Mouse (Mus musculus) skeletal muscle tissue, postnatal 0 days (tissue): Measurements from ENCODE around the gene Entpd2. TPM values are rescaled to one million over a fixed set of nuclear protein-coding genes. Genes with fewer than 3 reads are reported as not detected.

Experiments
- microRNA-seq, 2 experiments: library from miRNA; unstranded; fragments of <30 nt; microRNA quantifications; one replicate each; pipeline ENCODE4; 2016
- polyA plus RNA-seq: library from polyadenylated mRNA; unstranded; fragments of >200 nt; fragmentation: Nextera tagmentation; extraction: Ambion mirVana; gene quantifications from 2 replicates; pipeline ENCODE4 v1.2.1, GENCODE M21; 2015

Gene Entpd2
- 30.8 and 32.7 TPM in 2 replicates for polyA plus RNA-seq

DNA sequence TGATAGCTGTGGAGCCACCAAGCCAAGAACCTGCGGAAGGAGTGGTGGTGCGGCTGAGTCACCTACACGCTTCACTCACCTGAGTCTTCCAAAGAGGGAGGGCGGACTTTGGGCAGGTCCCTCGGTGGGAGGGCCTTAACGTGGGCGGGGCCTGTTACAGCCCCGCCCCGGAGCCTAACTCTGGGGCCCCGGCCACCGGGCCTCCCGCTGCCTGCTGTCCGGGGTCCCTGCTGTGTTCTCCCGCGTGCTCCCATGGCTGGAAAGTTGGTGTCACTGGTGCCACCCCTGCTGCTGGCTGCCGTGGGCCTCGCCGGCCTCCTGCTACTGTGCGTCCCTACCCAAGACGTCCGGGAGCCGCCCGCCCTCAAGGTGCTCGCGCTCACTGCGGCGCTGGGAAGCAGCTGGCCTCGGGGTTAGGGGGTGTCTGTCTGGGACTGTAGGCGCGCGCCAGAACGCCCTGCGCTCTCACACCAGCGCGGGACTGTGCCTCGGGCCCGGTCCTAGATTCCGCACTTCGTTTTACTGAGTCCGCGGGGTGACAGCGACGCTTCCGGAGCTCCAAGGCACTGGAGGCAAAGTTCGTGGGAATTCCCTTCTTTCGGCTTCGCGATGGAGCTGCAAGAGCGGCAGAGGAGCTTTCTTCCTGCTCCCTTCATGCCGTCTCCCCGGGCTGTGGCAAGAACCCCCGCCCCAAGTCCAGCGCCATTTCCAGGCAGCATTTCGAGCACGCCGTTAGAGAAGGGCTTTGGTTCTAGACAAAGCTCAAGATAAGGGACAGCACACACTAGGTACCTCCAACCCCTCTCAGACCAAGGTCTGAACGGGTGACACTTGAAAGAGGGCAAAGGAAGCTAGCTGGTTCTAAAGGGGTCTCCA lies at the start of gene Entpd2:
Entpd2 (plus strand) TSS at position 154 of the 876 bp plus-strand sequence.

DNA sequence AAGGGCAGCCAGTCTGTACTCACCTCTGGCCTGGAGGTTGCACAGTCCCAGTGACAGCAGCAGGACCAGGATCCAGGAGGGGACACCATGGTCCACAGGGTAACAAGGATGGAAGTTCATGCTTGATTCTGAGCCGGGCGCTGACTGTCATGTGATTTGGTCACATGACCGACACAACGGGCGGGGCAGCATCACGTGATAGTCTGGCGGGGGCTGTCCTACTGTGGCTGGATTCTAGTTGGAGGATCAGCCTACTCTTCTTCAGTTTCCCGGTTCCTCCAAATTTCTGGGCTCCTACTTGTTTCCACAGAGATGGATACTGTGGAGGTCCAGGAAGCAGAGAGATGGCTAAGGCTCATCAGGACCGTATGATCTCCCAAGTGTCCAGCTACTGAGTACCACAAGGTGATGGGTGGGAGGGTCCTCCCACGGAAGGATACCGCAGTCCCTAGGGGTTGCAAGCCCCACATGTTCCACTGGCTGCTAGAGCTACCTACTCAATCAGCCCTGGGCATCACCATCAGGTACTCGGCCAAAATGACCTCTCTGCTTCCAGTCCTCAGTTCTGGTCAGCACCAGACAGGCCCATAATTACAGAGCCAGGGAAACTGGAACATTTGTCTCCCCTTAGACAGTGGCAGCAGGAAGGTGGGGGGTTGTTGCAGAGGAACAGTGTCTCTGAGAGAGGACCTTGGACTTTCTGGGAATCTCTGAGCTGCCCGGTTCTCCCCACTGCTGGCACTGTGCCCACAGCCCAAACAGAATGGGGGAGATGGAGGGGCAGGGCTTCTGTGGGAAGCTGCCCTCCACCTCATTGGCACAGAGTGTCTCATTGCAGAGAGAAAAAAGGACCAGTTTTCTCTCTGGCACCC lies 39.2 kb upstream of the Entpd2 start, which contains the start of gene Dpp7:
Dpp7 (minus strand) TSS at position 152 of the 872 bp plus-strand sequence.

DNA sequence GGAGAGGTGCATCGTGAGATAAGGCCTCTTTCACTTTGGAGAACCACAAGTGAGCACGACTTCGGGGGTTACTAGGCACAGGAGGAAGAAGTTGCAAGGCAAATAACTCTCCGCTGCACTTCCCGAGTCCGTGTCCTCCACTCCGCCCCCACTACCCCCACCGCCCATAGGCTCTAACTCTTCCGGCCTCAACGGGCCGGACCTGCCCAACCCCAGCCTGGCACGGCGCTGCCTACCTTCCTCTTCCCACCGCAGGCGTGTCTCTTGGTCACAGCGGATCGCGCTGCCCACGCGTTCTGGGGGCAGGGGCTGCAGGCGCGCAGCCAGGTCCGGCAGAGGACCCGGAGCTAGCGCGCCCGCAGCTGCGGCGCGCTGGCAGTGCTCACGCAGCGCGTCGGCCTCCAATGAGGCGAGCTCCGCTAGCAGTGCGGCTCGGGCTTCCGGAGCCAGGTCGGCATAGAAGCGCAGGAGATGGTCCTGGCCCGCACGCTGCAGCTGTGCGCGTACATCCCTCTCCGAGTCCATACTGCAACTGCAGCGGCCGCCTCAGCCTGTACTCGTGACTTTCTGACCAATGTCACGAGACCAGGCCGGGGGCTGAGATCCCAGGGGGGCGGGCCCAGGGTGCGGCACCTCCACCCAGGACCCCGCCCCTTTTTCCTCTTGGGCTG lies 30.4 kb upstream of the Entpd2 start, which contains the start of gene Uap1l1:
Uap1l1 (minus strand) TSS at position 592 of the 671 bp plus-strand sequence.

DNA sequence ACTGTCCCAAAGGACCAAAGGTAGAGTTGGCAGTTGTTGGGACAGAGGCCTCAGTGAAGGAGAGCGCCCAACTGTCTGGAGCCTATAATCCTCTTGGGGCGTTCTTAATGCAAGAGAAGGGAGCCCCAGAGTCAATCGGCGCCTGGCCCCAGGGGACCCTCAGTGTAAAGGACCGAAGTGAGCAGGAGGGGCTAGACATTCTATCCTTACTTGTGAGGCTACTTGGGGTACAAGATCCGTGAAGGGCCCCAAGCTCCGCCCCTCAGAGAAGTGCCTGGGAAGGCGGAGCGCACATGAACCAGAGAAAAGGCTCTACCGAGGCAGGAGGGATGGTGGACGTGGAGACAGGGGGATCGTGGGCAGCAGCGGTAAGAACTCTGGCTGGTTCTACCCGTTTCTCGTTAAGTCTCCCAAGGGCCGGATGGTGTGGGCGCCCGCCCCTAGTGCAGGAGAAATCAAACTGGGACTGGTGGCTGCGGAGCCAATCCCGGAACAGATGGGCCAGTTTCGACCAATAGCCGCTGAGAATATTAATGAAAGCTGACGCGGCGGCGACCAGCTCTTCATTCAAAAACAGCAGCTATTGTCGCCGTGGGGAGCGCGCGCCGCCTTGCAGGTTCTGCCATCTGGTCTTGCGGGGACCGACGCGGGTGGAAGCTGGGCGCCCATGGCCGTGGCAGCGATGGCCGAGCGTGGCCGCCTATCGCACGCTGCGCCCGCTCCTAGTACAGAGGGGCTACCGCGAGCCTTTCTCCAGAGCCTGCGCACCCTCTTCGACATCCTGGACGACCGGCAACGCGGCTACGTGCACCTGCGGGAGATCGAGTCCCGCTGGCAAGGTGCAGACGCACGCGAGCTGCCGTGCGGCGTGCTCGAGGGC lies 23.7 kb upstream of the Entpd2 start, which contains the start of gene Sapcd2:
Sapcd2 (plus strand) TSS at position 558 of the 880 bp plus-strand sequence.

DNA sequence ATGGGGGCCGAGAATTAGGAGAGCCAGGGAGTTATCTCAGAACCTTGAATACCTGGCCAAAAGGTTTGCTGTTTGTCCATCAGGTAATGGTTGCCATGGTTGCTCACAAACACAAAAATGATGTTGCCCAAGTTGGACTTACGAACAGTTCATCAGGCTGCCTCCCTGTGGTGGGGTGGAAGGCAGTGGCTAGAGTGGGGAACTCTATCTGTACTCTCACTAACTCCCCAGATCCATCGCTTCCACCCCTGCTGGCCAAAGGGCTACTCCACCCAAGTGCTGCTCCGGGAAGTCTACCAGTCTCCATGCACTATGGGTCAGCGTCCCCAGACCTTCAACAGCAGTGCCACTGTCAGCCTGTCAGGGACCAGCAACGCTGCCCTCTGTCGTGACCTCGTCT lies 3.4 kb downstream of the Entpd2 start, which contains the start of gene Npdc1:
Npdc1 (plus strand) TSS at position 301 of the 400 bp plus-strand sequence.

DNA sequence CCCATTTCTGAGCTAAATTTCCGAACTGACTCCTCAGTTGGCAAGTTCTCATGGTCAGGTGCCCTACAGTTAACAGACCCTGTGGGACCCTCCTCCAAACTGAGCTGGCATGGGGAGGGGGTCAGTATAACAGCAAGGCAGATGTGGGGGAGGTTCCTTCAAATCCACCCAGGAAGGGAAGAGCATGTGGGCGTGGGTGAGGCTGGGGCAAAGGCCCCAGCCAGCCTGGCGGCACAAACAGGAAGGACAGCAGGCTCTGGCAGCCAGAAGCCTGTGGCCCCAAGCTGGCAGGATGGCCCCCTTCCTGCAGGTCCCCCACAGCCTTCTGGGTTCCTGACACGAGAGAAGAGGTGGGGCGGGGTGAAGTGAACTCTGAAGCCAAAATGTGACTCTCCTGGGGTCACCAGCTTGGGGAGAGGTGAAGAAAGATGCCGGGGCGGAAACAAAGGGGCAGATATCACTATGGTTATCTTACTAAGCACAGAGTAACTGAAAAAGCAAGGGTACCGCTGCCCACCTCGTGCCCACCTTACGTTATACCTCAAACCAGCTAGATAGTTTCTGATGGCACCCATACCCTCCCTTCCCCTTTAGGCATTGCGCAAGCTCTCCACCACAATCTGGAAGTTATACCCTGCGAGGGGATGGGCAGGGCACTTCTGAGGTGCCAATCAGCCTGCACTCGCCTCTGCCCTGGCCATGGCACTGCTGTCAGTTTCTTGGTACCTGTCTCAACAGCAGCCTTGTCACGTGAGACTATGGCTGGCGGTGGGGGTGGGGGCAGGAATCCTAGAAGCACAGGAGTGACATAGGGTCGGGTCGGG lies 27.1 kb downstream of the Entpd2 start, which contains the start of gene Fut7:
Fut7 (plus strand) TSS at position 681 of the 824 bp plus-strand sequence.

DNA sequence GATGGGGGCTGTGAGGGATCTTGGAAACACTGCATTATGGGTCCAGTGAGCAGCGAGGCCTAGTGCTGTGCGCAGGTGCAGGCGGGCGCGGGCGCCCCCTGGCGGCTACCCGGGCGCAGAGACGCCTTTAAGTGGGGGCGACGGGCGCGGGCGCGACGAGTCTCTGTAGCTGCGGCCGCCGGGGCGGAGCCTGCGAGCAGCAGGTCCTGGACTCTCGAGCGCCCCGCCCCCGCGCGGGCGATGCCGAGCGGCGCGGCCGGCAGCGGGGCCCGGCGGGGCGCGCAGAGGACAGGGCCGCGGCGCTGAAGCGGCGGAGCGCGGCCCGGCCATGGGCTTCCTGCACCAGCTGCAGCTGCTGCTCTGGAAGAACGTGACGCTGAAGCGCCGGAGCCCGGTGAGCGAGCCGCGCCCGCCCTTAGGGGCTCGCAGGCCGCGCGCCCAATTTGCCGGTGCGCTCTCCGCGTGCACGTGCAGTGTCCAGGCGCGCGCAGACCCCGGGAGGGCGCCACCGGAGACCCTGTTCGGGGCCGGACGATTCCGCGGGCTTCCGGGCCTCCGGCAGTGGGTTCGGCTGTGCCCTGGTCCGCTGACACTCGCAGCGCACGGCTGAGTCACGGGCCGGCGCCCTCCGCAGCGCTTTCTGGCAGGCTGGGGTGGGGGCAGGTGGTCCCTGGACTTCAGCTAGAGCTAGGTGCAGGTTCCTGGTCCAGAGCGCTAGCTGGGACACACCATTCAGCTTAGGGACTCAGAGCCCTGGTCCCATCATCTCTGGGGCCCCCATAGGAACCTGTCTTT lies 33.0 kb downstream of the Entpd2 start, which contains the start of gene Abca2:
Abca2 (plus strand) TSS at position 262 of the 795 bp plus-strand sequence.

Small RNA genes lying within 50 kb of the gene (microRNA-seq; reads per million reads assigned to microRNA genes)
- gene Mir3087: 0.30 to 0.64 reads per million in 2 experiments

Other genes starting within 250 kb of the Entpd2 start
- gene Nrarp, start 215.1 kb upstream of the Entpd2 start, polyA plus RNA-seq: 9.5 and 13.8 TPM in 2 replicates
- 2.5 and 3.6 TPM in 2 replicates for gene Tor4a, start 199.0 kb upstream of the Entpd2 start, polyA plus RNA-seq
- gene Nelfb, start 184.4 kb upstream of the Entpd2 start, polyA plus RNA-seq: 42.2 and 43.2 TPM in 2 replicates
- gene Stpg3, start 181.2 kb upstream of the Entpd2 start, polyA plus RNA-seq: not detected in 2 replicates
- gene Fam166a, start 177.1 kb upstream of the Entpd2 start, polyA plus RNA-seq: 0.19 TPM in 1 of 2 replicates, not detected in the other
- gene Tubb4b, start 171.2 kb upstream of the Entpd2 start, polyA plus RNA-seq: 141 and 191 TPM in 2 replicates
- gene Slc34a3, start 161.5 kb upstream of the Entpd2 start, polyA plus RNA-seq: not detected in 2 replicates
- not detected in 2 replicates for gene Rnf224, start 159.1 kb upstream of the Entpd2 start, polyA plus RNA-seq
- 0.50 and 1.5 TPM in 2 replicates for gene Rnf208, start 153.6 kb upstream of the Entpd2 start, polyA plus RNA-seq
- gene Cysrt1, start 153.4 kb upstream of the Entpd2 start, polyA plus RNA-seq: 8.6 TPM in 1 of 2 replicates, not detected in the other
- 1.2 and 2.0 TPM in 2 replicates for gene AL732309.1, start 149.0 kb upstream of the Entpd2 start, polyA plus RNA-seq
- 27.2 and 29.6 TPM in 2 replicates for gene Tmem203, start 140.4 kb upstream of the Entpd2 start, polyA plus RNA-seq
- 3.0 and 3.9 TPM in 2 replicates for gene Tprn, start 133.3 kb upstream of the Entpd2 start, polyA plus RNA-seq
- 102 and 122 TPM in 2 replicates for gene Ssna1, start 123.4 kb upstream of the Entpd2 start, polyA plus RNA-seq
- gene Anapc2, start 123.4 kb upstream of the Entpd2 start, polyA plus RNA-seq: 51.7 and 54.8 TPM in 2 replicates
- gene Tmem210, start 107.7 kb upstream of the Entpd2 start, polyA plus RNA-seq: not detected in 2 replicates
- gene Lrrc26, start 106.0 kb upstream of the Entpd2 start, polyA plus RNA-seq: 0.12 and 0.15 TPM in 2 replicates
- not detected in 2 replicates for gene Grin1, start 76.7 kb upstream of the Entpd2 start, polyA plus RNA-seq
- gene Man1b1, start 63.5 kb upstream of the Entpd2 start, polyA plus RNA-seq: 29.6 and 33.0 TPM in 2 replicates
- gene Dpp7, start 39.5 kb upstream of the Entpd2 start, polyA plus RNA-seq: 8.7 and 10.9 TPM in 2 replicates
- 12.4 and 16.8 TPM in 2 replicates for gene Uap1l1, start 30.2 kb upstream of the Entpd2 start, polyA plus RNA-seq
- gene Sapcd2, start 23.6 kb upstream of the Entpd2 start, polyA plus RNA-seq: 5.8 and 6.4 TPM in 2 replicates
- 19.3 and 28.5 TPM in 2 replicates for gene Npdc1, start 3.5 kb downstream of the Entpd2 start, polyA plus RNA-seq
- gene Fut7, start 27.4 kb downstream of the Entpd2 start, polyA plus RNA-seq: 0.06 TPM in 1 of 2 replicates, not detected in the other
- gene Abca2, start 32.8 kb downstream of the Entpd2 start, polyA plus RNA-seq: 1.2 and 1.6 TPM in 2 replicates
- gene Clic3, start 61.0 kb downstream of the Entpd2 start, polyA plus RNA-seq: 1.0 and 6.2 TPM in 2 replicates
- 56.6 and 62.1 TPM in 2 replicates for gene Paxx, start 65.2 kb downstream of the Entpd2 start, polyA plus RNA-seq
- 11.8 and 13.3 TPM in 2 replicates for gene Ptgds, start 74.2 kb downstream of the Entpd2 start, polyA plus RNA-seq
- not detected in 2 replicates for gene Lcn12, start 98.0 kb downstream of the Entpd2 start, polyA plus RNA-seq
- gene Fbxw5, start 104.9 kb downstream of the Entpd2 start, polyA plus RNA-seq: 56.1 and 56.8 TPM in 2 replicates
- gene C8g, start 105.8 kb downstream of the Entpd2 start, polyA plus RNA-seq: 2.9 and 4.1 TPM in 2 replicates
- 13.9 and 15.5 TPM in 2 replicates for gene Traf2, start 151.1 kb downstream of the Entpd2 start, polyA plus RNA-seq
- gene Edf1, start 162.0 kb downstream of the Entpd2 start, polyA plus RNA-seq: 314 and 359 TPM in 2 replicates
- gene Mamdc4, start 179.0 kb downstream of the Entpd2 start, polyA plus RNA-seq: 0.45 and 0.50 TPM in 2 replicates
- gene Phpt1, start 179.3 kb downstream of the Entpd2 start, polyA plus RNA-seq: 93.0 and 102 TPM in 2 replicates
- gene Ajm1, start 185.9 kb downstream of the Entpd2 start, polyA plus RNA-seq: 0.18 TPM in 1 of 2 replicates, not detected in the other
- gene Rabl6, start 212.6 kb downstream of the Entpd2 start, polyA plus RNA-seq: 37.7 TPM in 2 replicates
- gene Ccdc183, start 221.8 kb downstream of the Entpd2 start, polyA plus RNA-seq: 0.35 and 0.42 TPM in 2 replicates
- 22.0 and 25.0 TPM in 2 replicates for gene Tmem141, start 226.1 kb downstream of the Entpd2 start, polyA plus RNA-seq
- gene Fcna, start 232.2 kb downstream of the Entpd2 start, polyA plus RNA-seq: 12.6 and 21.8 TPM in 2 replicates